Mouse (Mus musculus): ENCODE measurements around the gene Aldh4a1.

Aldh4a1 gene

DNA sequence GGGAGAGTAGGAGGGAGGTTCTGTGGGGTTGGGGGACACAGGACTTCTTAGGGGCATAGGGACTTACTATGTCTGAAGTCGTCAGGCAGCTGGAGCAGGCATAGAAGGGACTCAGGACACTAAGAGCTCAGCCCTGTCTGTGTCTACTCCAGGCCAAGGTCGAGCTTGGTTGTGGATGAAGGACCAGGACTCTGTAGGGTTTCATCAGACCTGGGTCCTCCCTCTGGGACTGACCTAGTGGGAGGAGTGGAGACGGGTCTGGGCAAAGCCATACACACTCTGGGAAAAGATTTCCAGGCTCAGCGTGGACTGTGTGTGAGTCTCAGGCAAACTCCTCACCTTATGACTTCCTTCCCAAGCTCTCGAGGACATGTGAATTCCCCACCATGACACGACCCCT, 2.9 kb upstream of the Aldh4a1 start:
- no peak for DNase-seq (ENCODE audit: low read depth, low spot score)

DNA sequence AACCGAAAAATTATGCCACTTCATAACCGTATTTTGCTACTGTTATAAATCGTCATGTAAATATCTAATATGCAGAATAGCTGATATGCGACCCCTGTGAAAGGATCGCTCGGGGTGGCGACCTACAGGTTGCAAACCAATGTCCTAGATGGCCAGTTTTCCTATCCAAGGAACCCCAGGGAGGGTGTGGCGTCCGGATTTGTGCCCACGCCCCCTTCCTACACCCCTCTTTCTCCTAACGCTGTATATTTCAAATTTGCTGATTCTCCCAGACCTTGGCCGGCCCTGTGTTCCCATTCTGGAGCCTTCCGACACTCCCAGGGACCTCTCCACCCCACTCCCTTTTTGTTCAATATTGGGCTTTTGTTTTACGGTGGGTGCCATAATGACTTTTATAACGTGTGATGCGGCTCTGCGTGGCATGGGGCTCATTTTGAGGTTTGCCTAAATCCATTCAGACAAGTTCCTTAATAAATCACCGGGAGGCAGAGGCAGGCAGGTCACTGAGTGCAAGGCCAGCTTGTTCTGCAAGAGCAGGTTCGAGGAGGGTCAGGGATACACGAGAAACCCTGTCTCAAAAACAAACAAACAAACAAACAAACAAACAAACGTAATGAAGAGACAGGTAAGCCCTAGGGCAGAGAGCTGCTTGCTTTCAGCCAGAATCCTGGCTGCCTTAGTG, 909 bp downstream of the Aldh4a1 start:
- no peak for DNase-seq (ENCODE audit: low read depth, low spot score)

DNA sequence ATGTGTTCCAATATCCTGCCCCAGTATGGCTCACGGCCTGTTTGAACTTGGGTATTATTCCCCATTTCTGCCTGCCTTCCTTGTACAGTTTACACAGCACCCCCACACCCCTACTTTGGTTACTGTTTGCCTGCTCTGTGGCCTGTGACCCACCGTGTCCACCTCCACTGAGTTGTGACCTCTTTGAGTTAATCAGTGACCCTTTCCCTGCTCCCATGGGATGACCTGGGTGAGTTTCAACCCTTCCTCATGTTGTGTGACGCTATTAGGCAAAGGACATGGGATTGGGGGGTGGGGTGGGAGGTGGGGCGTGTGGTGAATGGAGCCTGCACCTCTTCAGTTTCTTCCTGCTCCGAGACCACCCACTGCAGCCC, 1.4 kb downstream of the Aldh4a1 start:
- DNase-seq (ENCODE audit: low read depth, low spot score), result no peak

DNA sequence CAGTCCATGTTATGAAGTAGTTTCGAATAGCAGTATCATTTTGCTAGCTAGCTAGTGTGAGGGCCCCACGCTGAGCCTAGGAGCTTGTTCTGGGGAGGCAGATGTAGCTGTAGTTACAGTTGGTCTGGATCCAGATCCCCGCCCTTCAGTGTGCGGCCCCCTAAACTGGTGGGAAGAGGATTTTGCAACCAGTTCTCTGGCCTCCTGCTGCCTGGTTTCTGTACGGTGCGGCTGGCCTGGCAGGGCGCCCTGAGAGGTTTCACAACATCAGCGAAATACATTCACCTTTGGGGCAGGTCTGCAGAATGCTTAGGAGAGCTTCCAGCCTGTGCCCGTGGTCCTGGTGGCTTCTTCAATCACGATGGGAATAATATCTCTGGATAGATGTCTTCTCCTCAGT, 2.0 kb downstream of the Aldh4a1 start:
- no peak for DNase-seq (ENCODE audit: low read depth, low spot score)

DNA sequence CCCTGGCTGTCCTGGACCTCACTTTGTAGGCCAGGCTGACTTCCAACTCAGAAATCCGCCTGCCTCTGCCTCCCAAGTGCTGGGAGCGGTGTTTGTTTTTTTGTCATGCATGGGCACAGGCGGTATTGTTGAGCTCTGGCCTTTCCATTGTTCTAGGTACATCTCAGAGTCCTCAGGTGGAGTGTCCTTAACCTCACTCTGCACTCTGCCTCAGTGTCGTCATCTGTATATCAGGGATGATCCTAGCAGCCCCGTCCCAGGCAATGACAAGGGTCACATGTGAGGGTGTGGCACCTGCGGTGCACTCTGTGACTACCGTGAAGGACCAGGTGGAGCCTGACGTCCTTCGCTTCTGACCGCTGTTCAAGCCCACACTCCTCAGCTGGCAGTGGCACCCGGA, 4.7 kb downstream of the Aldh4a1 start:
- peak; percentile 68 for DNase-seq (ENCODE audit: low read depth, low spot score)

DNA sequence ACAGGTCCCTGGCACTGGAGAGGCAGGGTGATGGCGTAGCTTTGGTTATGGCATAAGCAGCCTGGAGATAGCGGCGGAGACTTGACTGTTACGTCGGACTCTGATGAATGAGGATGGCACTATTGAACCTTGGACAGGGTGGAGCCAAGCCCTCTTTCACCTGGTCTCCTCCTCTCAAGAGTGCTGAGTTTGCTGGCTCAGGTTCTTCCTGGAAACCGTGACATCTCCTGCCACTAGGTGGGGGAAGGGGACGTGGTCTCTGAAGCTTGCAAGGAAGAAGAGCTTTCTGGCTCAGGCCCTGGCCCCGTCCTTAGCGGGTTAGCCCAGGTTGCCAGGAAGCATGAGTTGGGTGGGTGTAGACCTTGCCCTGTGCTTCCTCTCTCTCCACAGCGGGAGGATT, 7.5 kb downstream of the Aldh4a1 start:
- DNase-seq (ENCODE audit: low read depth, low spot score), result peak; percentile 74

DNA sequence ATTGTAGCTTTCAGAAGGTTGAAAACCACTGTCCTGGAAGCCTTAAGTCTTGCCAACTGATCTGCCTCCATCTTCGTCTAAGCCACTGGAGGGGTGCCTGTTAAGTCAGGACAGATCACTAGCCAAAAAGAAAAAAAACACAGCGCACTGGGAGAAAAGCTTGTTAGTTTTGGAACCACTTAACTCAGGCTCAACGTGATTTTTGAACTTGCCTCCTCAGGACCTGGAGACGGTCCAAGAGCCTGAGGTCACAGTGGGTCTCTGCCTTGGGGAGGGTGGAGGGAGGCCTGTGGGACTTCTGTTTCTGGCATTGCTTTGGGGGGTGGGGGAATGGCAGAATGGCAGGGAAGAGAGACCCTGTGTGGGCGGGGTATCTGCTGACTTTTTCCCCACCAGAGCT, 8.5 kb downstream of the Aldh4a1 start:
- DNase-seq (ENCODE audit: low read depth, low spot score), result no peak

DNA sequence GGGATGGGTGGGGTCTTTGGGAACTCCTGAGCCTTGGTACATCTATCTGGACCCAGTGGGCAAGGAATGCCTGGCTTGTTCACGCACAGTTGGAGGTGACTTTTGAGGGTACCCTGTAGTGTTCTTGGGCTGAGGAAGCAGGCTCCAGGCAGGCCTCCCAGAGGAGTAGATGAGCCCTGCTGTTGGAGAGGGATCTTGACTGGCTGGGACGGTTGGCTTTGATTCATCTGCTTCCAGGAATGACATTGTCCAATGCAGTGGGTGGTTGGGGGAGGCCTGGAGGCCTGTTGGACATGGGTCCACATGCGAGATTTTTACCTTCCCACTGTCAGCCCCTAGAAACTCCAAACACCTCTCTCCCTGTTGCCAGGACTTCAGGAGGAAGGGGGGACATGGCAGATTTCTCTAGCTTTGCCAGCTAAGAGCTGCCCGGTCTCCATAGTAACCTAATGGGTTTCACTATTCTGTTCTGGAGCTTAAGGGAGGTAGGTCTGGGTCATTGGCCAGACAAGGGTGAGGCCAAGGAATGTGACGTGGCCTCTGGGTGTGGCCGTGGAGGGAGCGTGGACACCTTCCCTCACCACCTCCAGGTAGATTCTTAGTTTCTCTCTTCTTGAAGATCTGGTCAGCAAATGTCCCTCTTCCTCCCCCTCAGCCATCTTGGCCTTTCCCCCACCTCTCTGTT, 9.0 kb downstream of the Aldh4a1 start:
- no peak for DNase-seq (ENCODE audit: low read depth, low spot score)

DNA sequence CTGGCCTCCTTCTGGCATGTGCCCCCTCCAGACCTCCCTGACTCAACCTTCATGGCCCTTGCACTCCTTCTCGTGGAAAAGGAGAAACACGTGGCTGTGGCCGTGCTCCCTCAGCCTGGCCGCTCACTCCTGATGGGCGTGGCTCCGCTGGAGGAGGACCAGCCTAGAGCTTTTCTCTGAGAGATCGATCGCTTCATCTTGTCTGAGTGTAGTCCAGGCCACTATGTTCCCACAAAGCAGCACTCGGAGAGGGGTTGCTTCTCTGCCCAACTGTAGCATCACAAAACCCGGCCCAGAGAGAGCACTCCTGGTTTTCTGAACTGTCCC, 9.6 kb downstream of the Aldh4a1 start:
- no peak for DNase-seq (ENCODE audit: low read depth, low spot score)

DNA sequence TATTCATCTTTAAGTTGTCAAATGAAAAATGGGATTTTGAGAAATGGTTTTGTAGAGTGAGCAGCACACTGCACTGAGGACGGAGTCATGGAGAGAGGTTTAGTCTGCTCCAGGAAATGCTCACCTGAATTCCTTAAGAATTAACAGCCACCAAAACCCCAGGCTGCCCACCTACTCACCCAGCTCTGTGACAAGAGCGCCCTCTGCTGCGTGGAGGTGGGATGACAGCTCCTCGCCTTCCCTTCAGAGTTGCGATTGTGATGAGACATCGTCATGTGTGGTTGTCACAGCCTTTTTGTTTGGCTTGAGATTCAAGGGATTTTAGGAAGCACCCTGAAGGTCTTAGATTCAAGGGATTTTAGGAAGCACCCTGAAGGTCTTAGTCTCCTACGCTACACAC, 13.7 kb downstream of the Aldh4a1 start:
- peak; percentile 63 for DNase-seq (ENCODE audit: low read depth, low spot score)

DNA sequence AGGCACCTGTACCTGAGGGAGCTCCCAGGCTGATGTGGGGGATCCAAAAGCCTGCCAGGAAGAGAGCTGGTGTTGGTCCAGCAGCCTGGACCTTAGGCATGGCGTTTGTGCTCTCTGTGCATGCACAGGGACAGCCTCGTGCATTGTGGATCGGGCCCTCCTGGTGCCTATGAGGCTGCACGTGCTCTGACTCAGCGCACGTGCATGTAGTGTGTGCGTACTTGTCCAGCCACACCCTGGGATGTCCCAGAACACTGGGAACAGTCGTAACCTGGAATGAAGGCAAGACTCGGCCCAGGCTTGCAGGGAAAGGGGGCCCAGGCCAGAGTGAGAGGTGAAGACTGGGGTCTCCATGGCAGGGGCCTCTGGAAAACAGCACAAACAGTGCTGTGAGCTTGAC, 15.2 kb downstream of the Aldh4a1 start:
- no peak for DNase-seq (ENCODE audit: low read depth, low spot score)

DNA sequence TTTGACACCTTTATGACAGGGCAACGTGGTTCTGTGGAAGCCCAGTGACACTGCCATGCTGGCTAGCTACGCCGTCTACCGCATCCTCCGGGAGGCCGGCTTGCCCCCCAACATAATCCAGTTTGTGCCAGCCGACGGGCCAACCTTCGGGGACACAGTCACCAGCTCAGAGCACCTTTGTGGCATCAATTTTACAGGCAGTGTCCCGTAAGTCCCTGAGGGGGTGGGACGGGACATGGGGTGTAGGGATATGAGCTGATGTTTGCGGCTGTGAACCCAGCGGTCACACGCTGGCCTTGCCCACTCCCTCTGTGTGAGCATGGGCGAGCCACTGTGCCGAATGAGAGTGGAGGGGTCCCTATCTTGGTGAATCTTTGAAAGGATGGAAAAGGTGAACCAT, 15.7 kb downstream of the Aldh4a1 start:
- DNase-seq (ENCODE audit: low read depth, low spot score), result no peak

DNA sequence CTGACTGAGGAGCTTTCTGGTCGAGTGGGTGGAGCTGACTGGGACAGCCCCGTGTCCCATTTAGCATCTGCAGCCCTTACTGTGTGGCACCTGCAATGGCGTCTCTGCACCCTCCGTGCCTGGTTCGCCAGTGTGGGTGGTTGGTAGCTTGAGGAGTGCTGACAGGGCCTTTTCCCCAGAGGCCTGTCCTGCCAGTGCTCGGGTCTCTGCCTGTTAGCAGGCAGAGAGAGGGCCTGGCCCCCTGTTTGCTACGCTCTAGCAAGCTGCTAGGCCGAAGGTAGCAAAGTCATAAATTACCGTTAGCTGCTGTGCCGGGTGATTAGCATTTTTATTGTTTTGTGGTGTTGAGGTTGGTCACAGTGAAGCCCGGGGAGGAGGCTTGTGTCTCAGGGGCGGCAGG, 17.1 kb downstream of the Aldh4a1 start:
- no peak for DNase-seq (ENCODE audit: low read depth, low spot score)

DNA sequence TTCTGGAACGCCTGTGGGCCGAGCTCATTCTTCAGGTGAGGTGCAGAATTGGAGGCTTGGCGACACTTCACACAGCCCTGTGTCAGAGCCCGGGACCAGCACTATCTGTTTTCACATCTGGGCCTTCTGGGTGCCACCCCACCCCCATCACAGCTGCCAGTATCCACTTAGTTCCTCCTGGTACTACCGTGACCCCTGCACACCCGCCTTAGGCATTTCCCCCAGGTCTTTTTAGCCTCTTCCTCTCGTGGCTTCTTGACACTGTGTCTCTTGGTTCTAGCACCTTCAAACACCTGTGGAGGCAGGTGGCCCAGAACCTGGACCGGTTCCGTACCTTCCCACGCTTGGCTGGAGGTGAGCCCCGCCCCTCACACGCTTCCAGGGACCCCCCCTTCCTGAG, 17.7 kb downstream of the Aldh4a1 start:
- DNase-seq (ENCODE audit: low read depth, low spot score), result no peak

DNA sequence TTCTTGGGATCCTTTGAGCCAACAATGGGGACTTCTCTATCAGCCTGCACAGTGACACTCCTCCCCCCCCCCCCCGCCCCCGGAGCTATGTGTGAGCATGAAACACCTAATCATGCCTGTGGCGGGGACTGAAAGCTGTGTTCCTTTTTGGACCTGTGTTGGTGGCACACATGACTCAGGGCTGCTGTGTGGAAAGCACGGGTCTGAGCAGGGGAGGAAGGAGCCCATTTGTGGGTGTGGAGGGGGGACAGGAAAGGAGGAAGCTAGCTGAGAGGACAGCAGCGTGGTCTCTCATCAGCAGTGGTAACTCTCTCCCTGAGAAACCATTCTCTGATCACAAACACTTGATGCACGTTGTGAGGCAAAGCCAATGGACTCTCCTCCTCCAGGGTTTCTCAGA, 18.1 kb downstream of the Aldh4a1 start:
- DNase-seq (ENCODE audit: low read depth, low spot score), result no peak

DNA sequence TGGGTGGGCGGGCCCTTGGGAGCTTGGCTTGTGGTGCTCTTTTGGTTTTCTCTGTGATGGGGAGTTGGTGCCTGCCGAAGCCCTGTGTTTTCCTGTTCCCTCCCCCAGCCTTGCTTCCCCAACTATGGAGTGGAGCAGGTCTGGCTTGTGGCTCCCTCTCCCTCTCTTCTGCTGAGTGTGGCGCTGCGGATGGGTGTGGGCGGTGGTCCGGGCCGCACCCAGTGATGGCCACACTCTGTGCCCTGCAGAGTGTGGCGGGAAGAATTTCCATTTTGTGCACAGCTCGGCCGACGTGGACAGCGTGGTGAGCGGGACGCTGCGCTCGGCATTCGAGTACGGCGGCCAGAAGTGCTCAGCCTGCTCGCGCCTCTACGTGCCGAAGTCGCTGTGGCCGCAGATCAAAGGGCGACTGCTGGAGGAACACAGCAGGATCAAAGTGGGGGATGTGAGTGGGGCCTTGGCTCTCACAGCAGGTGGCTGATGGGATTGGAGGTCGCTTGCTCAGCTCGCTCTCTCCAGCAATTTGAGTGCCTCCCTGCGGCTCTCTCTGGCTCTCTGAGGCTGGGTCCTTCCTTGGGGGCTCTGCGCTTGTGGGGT, 19.3 kb downstream of the Aldh4a1 start:
- DNase-seq (ENCODE audit: low read depth, low spot score), result peak; percentile 95

DNA sequence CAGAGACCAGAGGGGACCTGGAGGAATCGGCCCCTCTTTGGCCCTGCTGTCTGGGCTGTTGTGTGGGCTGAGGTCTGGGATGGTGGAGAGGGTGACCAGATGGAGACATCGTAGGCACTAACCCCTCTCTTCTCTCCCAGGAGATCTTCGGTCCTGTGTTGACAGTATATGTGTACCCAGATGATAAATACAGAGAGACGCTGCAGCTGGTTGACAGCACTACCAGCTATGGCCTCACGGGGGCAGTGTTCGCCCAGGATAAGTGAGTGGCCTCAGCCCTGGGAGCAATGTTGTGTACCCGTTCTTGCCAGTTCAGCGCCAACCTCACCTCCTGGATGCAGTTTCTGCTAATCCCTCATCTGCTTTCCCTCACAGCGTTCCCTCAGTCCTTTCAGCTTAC, 21.3 kb downstream of the Aldh4a1 start:
- DNase-seq (ENCODE audit: low read depth, low spot score), result peak; percentile 79

DNA sequence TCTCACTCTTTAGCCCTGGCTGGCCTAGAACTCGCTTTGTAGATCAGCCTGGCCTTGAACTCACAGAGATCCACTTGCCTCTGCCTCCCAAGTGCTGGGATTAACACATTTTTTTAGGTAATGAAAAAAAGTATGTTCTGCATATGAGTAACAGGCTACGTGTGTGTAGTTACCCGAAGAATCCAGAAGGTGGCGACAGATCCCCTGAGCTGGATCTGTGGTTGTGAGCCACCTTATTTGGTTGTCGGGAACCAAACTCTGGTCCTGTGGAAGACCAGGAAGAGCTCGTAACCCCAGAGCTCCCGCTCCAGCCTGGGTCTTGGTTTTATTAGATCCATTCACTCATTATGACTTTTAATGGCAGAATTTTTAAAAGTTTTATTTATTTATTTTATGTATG, 24.2 kb downstream of the Aldh4a1 start:
- peak; percentile 79 for DNase-seq (ENCODE audit: low read depth, low spot score)

DNA sequence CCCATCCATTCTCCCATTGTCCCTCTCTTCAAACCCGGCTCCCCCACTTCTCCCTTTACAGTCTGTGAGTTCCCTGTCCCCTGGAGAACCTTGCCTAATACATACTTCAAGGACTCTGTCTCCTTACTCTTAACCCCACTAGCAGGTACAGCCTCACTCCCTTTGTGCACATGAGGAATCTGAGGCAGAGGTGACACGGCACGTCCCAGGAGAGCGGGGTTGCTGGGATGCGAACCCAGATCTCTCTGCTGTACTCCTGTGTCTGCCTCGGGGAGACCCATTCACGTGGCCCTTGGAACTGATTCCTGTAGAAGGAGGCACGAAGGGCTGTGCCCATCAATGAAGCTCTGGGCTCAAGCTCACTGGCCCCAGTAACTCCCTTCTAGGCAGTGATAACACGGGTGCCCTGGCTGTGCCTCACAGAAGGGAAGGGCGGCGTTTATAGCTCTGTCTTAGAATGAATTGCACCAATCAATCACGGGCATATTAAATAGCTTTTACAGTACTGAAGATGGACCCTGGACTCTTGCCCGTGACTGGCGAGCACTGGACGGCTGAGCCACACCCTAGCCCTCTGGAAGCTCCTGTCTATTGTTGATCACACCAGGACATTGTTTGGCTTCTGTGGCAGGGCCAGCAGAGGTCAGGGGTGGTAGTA, 27.5 kb downstream of the Aldh4a1 start:
- DNase-seq (ENCODE audit: low read depth, low spot score), result no peak

DNA sequence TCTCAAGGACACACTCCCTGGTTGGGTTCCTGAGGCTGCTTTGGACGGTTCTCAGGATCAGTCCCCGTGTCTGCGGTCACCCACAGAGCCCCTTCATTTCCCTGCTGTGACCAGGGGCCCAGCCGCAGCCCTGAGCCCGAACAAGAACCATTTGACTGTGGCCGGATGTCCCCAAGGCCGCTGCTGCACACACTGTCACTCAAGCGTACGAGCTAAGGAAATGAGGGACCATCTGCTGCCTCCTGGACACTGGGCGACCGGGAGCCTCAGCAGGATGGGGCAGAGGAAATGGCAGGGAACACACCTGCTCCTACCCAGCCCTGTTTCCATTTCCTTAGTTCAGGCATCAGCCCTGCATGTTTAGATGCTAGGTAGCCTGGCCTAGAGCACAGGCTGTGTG, 28.2 kb downstream of the Aldh4a1 start:
- DNase-seq (ENCODE audit: low read depth, low spot score), result no peak

DNA sequence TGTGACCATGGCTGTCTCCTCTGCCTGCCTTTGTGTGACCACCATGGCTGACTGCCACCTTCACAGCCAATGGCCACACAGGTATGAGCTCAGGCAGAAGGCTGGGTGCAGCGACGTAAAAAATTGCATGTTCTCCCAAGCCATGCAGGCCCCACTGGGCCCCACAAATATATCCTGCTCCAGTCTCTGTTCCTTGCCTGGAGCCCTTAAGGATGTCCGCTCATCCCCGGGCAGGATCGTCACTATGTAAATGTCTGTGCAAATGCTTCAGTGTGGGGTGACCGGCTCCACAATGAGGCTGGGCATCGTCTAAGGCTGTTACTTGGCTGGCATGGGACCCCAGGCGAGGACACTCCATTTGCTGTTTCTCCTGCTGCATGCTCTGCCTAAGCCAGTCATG, 30.6 kb downstream of the Aldh4a1 start, which contains the start of gene Tas1r2:
Tas1r2 (plus strand) TSS at position 301 of the 400 bp plus-strand sequence.
- no peak for DNase-seq (ENCODE audit: low read depth, low spot score)

DNA sequence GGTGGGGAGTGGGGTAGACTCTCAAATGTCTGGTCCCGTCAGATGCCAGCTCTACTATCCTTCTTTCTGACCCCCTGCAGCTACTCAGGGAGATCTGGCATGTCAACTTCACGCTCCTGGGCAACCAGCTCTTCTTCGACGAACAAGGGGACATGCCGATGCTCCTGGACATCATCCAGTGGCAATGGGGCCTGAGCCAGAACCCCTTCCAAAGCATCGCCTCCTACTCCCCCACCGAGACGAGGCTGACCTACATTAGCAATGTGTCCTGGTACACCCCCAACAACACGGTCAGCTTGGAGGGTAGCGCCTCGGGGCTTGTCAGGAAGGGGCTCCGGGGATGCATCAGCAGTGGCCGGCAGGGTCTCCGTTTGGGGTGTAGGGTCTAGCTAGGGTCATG, 39.2 kb downstream of the Aldh4a1 start:
- no peak for DNase-seq (ENCODE audit: low read depth, low spot score)

DNA sequence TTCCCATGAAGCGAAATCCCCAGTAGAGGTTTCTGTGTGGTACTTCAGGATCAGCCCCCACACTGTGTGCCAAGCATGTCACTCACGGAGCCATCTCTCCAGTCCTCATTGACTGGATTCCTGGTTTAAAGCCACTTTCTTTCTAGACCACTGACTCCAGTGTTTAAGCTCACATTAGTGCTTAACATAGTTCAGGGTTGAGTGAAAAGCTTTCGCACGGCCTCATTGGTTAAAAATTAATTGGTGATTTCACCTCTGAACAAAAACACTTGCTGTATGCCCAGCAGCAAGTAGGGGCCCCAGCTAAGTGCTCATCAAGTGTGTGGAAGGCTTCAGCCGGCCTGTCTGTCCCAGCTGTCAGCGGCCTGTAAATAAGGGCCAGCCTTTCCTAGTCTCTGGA, 45.0 kb downstream of the Aldh4a1 start:
- DNase-seq (ENCODE audit: low read depth, low spot score), result no peak
